8 mouse cellular contexts compared by ENCODE assay signal in the genomic region with DNA sequence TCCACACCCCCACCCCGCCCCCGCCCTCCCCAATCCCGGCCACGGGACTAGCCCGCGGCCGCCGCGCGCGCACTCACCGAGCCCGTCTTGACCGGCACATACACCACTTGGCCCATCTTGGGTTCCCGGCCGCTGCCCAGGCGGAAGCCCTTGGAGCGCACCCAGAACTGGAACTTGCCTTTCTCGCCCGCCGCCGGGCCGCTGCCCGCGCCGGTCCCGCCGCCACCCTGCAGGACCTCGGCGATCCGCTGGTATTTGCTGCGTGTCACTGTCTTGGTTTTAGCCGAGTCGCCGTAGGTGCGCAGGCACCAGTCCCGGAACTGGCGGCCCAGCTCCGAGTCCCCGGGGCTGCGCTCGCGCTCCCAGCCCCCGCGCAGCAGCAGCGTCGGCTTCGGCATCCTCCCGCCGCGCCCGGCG. TPM values are rescaled to one million over a fixed set of nuclear protein-coding genes. Genes with fewer than 3 reads are reported as not detected.
A peak's percentile ranks its signal among the peaks of the same experiment; 100 is the strongest.
DNase-seq lines count a peak whose midpoint lies in the region; ATAC-seq and TF ChIP-seq lines count a peak whose summit lies in the region.

No protein-coding gene starts in this region.

- peak overlapping the region; percentile 92 for H3K27ac ChIP-seq in forebrain, embryonic 10.5 days
- no peak overlapping the region; the same call in 1 of the 2 replicates for H3K27ac ChIP-seq in limb, embryonic 11.5 days (replicated peaks; ENCODE audit: low read depth, low read length)
- H3K27ac ChIP-seq in midbrain, embryonic 11.5 days (ENCODE audit: low read depth, low read length): peak overlapping the region; percentile 85
- peak overlapping the region; percentile 35; the same call in 1 of the 2 replicates for H3K27ac ChIP-seq in stomach, postnatal 0 days (replicated peaks)

- TF ChIP-seq CTCF in stomach, postnatal 0 days (IDR thresholded peaks at IDR 0.05; ENCODE audit: low read depth): no peak

- no peak; the same call in 1 of the 2 replicates for ATAC-seq in limb, embryonic 11.5 days (ENCODE audit: insufficient number of reproducible peaks, low FRiP score, low TSS enrichment, low read depth)
- peak; percentile 6 for ATAC-seq in midbrain, embryonic 11.5 days (ENCODE audit: low FRiP score)
- peak; percentile 6; the same call in 1 of the 2 replicates for ATAC-seq in stomach, postnatal 0 days (ENCODE audit: low FRiP score, low TSS enrichment)

- peak overlapping the region; percentile 99 for H3K4me2 ChIP-seq in limb, embryonic 11.5 days (ENCODE audit: low read depth, severe bottlenecking)
- H3K4me2 ChIP-seq in midbrain, embryonic 11.5 days: peak overlapping the region; percentile 96
- H3K4me2 ChIP-seq in stomach, postnatal 0 days (replicated peaks; ENCODE audit: low read depth): peak overlapping the region; percentile 99

- H3K4me3 ChIP-seq in forebrain, embryonic 10.5 days: peak overlapping the region; percentile 79
- peak overlapping the region; percentile 56 for H3K4me3 ChIP-seq in limb, embryonic 11.5 days (ENCODE audit: low read depth, low read length)
- peak overlapping the region; percentile 77 for H3K4me3 ChIP-seq in midbrain, embryonic 11.5 days (ENCODE audit: low read depth, low read length)
- peak overlapping the region; percentile 62 for H3K4me3 ChIP-seq in stomach, postnatal 0 days (ENCODE audit: low read depth, low read length)

- H3K4me1 ChIP-seq in forebrain, embryonic 10.5 days: peaks cover 60% of the 10 kb centered on the region
- H3K4me1 ChIP-seq in limb, embryonic 11.5 days (ENCODE audit: control insufficient read depth, insufficient read depth, low read length): peaks cover 12% of the 10 kb centered on the region
- peaks cover 32% of the 10 kb centered on the region for H3K4me1 ChIP-seq in midbrain, embryonic 11.5 days (ENCODE audit: control insufficient read depth, insufficient read depth, low read length)
- H3K4me1 ChIP-seq in stomach, postnatal 0 days (replicated peaks; ENCODE audit: control insufficient read depth, insufficient read depth): no peaks in the 10 kb centered on the region

- intact Hi-C loops in heart, postnatal 25 days (cut with DNase I): loop anchor here (5.0 kb wide), 1 partner anchor 37 kb away; a partner anchor contains a TSS
- intact Hi-C loops in heart, postnatal 36 days (cut with DNase I): no loop called here

- H3K27me3 ChIP-seq in forebrain, embryonic 10.5 days (ENCODE audit: poor library complexity, severe bottlenecking): peaks cover 82% of the 10 kb centered on the region
- H3K27me3 ChIP-seq in limb, embryonic 11.5 days (ENCODE audit: control insufficient read depth, insufficient read depth, low read length): peaks cover 38% of the 10 kb centered on the region
- peaks cover 17% of the 10 kb centered on the region for H3K27me3 ChIP-seq in midbrain, embryonic 11.5 days (ENCODE audit: control insufficient read depth, insufficient read depth, low read length)
- no peaks in the 10 kb centered on the region for H3K27me3 ChIP-seq in stomach, postnatal 0 days (ENCODE audit: control insufficient read depth, insufficient read depth, low read length)

- no peak for TF ChIP-seq EP300 in stomach, postnatal 0 days (optimal IDR thresholded peaks at IDR 0.05)

- no peaks in the 10 kb centered on the region for H3K36me3 ChIP-seq in forebrain, embryonic 10.5 days (replicated peaks)
- no peaks in the 10 kb centered on the region for H3K36me3 ChIP-seq in limb, embryonic 11.5 days (ENCODE audit: control insufficient read depth, insufficient read depth, low read length)
- no peaks in the 10 kb centered on the region for H3K36me3 ChIP-seq in midbrain, embryonic 11.5 days (ENCODE audit: control insufficient read depth, insufficient read depth, low read length)
- H3K36me3 ChIP-seq in stomach, postnatal 0 days (ENCODE audit: control insufficient read depth, insufficient read depth, low read length): no peaks in the 10 kb centered on the region

- H3K9me3 ChIP-seq in forebrain, embryonic 10.5 days: no peaks in the 10 kb centered on the region
- H3K9me3 ChIP-seq in limb, embryonic 11.5 days (ENCODE audit: control insufficient read depth, low read length): no peaks in the 10 kb centered on the region
- H3K9me3 ChIP-seq in midbrain, embryonic 11.5 days (ENCODE audit: control insufficient read depth, low read length): no peaks in the 10 kb centered on the region
- no peaks in the 10 kb centered on the region for H3K9me3 ChIP-seq in stomach, postnatal 0 days (ENCODE audit: control insufficient read depth, low read length)

- WGBS in forebrain, embryonic 10.5 days: under 1% methylated on average over 53 of the region's 53 CpGs
- WGBS in limb, embryonic 11.5 days: under 1% methylated on average over 38 of the region's 53 CpGs
- under 1% methylated on average over 47 of the region's 53 CpGs for WGBS in midbrain, embryonic 11.5 days
- under 1% methylated on average over 47 of the region's 53 CpGs for WGBS in stomach, postnatal 0 days

- DNase-seq in heart, adult 11 months: peak; percentile 96
- no peak for DNase-seq in heart, postnatal 25 days (ENCODE audit: low spot score)
- DNase-seq in adrenal gland, postnatal 10 days: peak; percentile 73
- DNase-seq in forebrain, embryonic 10.5 days (ENCODE audit: extremely low spot score, low spot score): no peak
- peak; percentile 40 to 66 for DNase-seq in heart, postnatal 36 days
- peak; percentile 70 for DNase-seq in limb, embryonic 11.5 days (ENCODE audit: low spot score)
- DNase-seq in midbrain, embryonic 11.5 days (ENCODE audit: low spot score, missing footprints): no peak
- DNase-seq in stomach, postnatal 0 days (ENCODE audit: low spot score): peak; percentile 63

- H3K9ac ChIP-seq in limb, embryonic 11.5 days (ENCODE audit: low read length): peak overlapping the region; percentile 59
- H3K9ac ChIP-seq in midbrain, embryonic 11.5 days (ENCODE audit: low read length): peak overlapping the region; percentile 71
- H3K9ac ChIP-seq in stomach, postnatal 0 days (ENCODE audit: low read length): peak overlapping the region; percentile 59

RNA-seq across cellular contexts. Expression of a gene that starts 0.4 kb away (rescaled TPM):
- total RNA-seq in heart, postnatal 25 days (2021): 1 to 10 TPM; 4.4 TPM
- 10 to 100 TPM; 14.1 to 21.3 TPM for total RNA-seq in adrenal gland, postnatal 10 days (2021)
- polyA plus RNA-seq in forebrain, embryonic 10.5 days (2016; fragmentation: Nextera tagmentation; extraction: Ambion mirVana): 11.7 and 12.3 TPM in 2 replicates
- total RNA-seq in heart, postnatal 36 days (2021): 1 to 10 TPM; 3.9 to 4.0 TPM
- 14.0 and 15.1 TPM in 2 replicates for polyA plus RNA-seq in limb, embryonic 11.5 days (2014; fragmentation: Nextera tagmentation; extraction: Ambion mirVana)
- 19.5 and 19.9 TPM in 2 replicates for polyA plus RNA-seq in midbrain, embryonic 11.5 days (2014; fragmentation: Nextera tagmentation; extraction: Ambion mirVana)
- polyA plus RNA-seq in stomach, postnatal 0 days (2015; fragmentation: Nextera tagmentation; extraction: Ambion mirVana): 4.4 and 4.8 TPM in 2 replicates

RNA-seq across cellular contexts. Expression of a gene that starts 36.8 kb away (rescaled TPM):
- total RNA-seq in heart, postnatal 25 days (2021): not detected
- total RNA-seq in adrenal gland, postnatal 10 days (2021): not detected
- polyA plus RNA-seq in forebrain, embryonic 10.5 days (2016; fragmentation: Nextera tagmentation; extraction: Ambion mirVana): not detected in 2 replicates
- total RNA-seq in heart, postnatal 36 days (2021): not detected
- polyA plus RNA-seq in limb, embryonic 11.5 days (2014; fragmentation: Nextera tagmentation; extraction: Ambion mirVana): not detected in 2 replicates
- not detected in 2 replicates for polyA plus RNA-seq in midbrain, embryonic 11.5 days (2014; fragmentation: Nextera tagmentation; extraction: Ambion mirVana)
- polyA plus RNA-seq in stomach, postnatal 0 days (2015; fragmentation: Nextera tagmentation; extraction: Ambion mirVana): not detected in 2 replicates

Comparison
In these comparisons a context has a peak if more than half of its experiments do, and no peak if none do; other contexts are left out.
1. DNase-seq: peak in heart, adult 11 months (single experiment), adrenal gland, postnatal 10 days (single experiment), heart, postnatal 36 days (2 of 2), limb, embryonic 11.5 days (single experiment) and stomach, postnatal 0 days (single experiment); none in heart, postnatal 25 days (single experiment), forebrain, embryonic 10.5 days (single experiment) and midbrain, embryonic 11.5 days (single experiment).
2. Peak in every context shown above with its lines, with median percentiles within 50 percentile points of each other: H3K4me3 ChIP-seq, H3K4me2 ChIP-seq and H3K9ac ChIP-seq.